Mouse (Mus musculus): ENCODE measurements around the gene Tpk1. TPM values are rescaled to one million over a fixed set of nuclear protein-coding genes. Genes with fewer than 3 reads are reported as not detected.

Gene Tpk1
- polyA plus RNA-seq, 1 experiment from 2014 or later: 6.8 TPM

GRCm38 (mm10) chr6:43420358-43420979, 245.6 kb downstream of the Tpk1 start:
- DNase-seq: no peak

GRCm38 (mm10) chr6:43408949-43409348, 257.1 kb downstream of the Tpk1 start:
- Histone ChIP-seq H3K27me3 (no peaks in the 10 kb centered on the region), H3K4me3 (replicated peaks) (no peak overlapping the region), H3K4me1 (replicated peaks) (no peaks in the 10 kb centered on the region), H3K9me3 (replicated peaks) (no peaks in the 10 kb centered on the region), H3K9ac (no peak overlapping the region), H3K27ac (no peak overlapping the region), H3K4me2 (no peak overlapping the region), H3K36me3 (no peaks in the 10 kb centered on the region)
- WGBS (ENCODE audit: insufficient replicate concordance): 50% methylated on average over 1 of the region's 1 CpGs
- no peak for DNase-seq
- ATAC-seq (ENCODE audit: low read depth): no peak

More at GRCm38 (mm10) chr6:43420358-43420979, 245.6 kb downstream of the Tpk1 start:
- ATAC-seq (ENCODE audit: low read depth): no peak
- Histone ChIP-seq H3K27me3 (no peaks in the 10 kb centered on the region), H3K4me1 (replicated peaks) (no peaks in the 10 kb centered on the region), H3K36me3 (no peaks in the 10 kb centered on the region), H3K27ac (no peak overlapping the region), H3K9ac (no peak overlapping the region), H3K4me3 (replicated peaks) (no peak overlapping the region), H3K9me3 (replicated peaks) (no peaks in the 10 kb centered on the region), H3K4me2 (no peak overlapping the region)
- 71% methylated on average over 7 of the region's 7 CpGs for WGBS (ENCODE audit: insufficient replicate concordance)

- WGBS (ENCODE audit: insufficient replicate concordance): 73% methylated on average over 3 of the region's 3 CpGs
Measured at GRCm38 (mm10) chr6:43403076-43403475, 263.0 kb downstream of the Tpk1 start.

DNA sequence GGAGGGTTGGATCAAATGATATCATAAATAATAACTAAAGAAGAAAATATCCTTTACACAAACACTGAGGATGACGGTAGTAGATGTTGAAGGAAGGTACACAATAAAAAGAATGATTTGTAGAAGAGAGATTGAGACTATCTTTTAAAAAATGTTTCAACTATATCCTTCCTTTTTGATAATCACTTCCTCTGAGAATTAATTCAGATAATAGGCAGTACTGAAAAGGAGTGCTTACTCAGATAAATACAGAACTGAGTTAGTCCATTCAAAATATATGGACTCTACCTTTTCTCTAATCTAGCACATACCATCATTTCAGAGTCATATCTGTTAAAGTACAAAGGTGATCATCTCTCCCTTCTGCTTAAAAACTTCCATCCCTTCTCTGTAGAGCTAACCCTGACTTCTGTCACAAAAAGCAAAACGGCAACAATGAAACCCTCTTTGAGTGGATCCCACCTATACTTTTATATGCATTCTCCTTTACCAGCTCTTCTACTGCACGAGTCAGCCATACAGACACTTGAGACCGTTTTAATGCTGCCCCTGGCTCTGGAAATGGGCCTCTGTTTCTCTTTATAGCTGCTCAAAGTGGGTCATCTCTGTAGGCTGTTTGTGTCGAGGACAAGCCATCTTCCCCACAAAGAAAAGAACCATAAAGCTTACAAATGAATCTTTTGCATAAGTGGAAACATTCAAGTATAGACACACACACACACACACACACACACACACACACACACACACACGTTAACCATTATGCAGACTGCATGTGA, 263.7 kb downstream of the Tpk1 start:
- H3K36me3 ChIP-seq: no peaks in the 10 kb centered on the region
- no peak overlapping the region for H3K27ac ChIP-seq
- ATAC-seq (ENCODE audit: low read depth) (no peak), DNase-seq (no peak)
- no peak overlapping the region for H3K9ac ChIP-seq
- H3K4me3 ChIP-seq (replicated peaks): no peak overlapping the region
- H3K4me1 ChIP-seq (replicated peaks): no peaks in the 10 kb centered on the region
- 61% methylated on average over 6 of the region's 6 CpGs for WGBS (ENCODE audit: insufficient replicate concordance)
- H3K9me3 ChIP-seq (replicated peaks): no peaks in the 10 kb centered on the region
- H3K27me3 ChIP-seq: no peaks in the 10 kb centered on the region
- H3K4me2 ChIP-seq: no peak overlapping the region

More at GRCm38 (mm10) chr6:43403076-43403475, 263.0 kb downstream of the Tpk1 start:
- ATAC-seq (ENCODE audit: low read depth) (no peak), DNase-seq (no peak)
- no peaks in the 10 kb centered on the region for H3K4me1 ChIP-seq (replicated peaks)
- no peaks in the 10 kb centered on the region for H3K9me3 ChIP-seq (replicated peaks)
- no peaks in the 10 kb centered on the region for H3K27me3 ChIP-seq
- H3K27ac ChIP-seq: no peak overlapping the region
- no peak overlapping the region for H3K9ac ChIP-seq
- no peaks in the 10 kb centered on the region for H3K36me3 ChIP-seq
- no peak overlapping the region for H3K4me2 ChIP-seq
- no peak overlapping the region for H3K4me3 ChIP-seq (replicated peaks)

DNA sequence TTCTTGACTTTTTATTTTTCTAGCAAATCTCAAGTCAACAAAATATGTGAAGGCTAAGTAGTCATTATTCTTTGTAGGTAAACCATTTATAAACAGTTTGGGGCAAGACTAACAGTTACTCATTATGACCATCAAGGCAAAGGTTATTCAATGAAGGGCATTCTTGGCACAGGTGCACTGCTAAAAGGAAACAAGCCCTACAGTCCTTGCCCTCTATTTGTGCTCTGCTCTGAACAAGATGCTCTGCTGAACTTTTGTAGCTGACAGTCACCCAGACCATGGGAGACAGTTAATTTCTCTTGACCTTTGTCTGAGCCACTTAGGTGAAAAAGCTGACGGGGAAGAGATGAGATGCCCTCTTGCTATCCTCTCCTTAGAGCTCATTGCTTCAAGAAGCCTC, 269.7 kb downstream of the Tpk1 start:
- Histone ChIP-seq H3K4me2 (no peak overlapping the region), H3K4me3 (replicated peaks) (no peak overlapping the region), H3K27me3 (no peaks in the 10 kb centered on the region), H3K9ac (no peak overlapping the region), H3K36me3 (no peaks in the 10 kb centered on the region), H3K4me1 (replicated peaks) (no peaks in the 10 kb centered on the region), H3K27ac (no peak overlapping the region), H3K9me3 (replicated peaks) (no peaks in the 10 kb centered on the region)
- DNase-seq (no peak), ATAC-seq (ENCODE audit: low read depth) (no peak)
- WGBS (ENCODE audit: insufficient replicate concordance): 59% methylated on average over 1 of the region's 1 CpGs

GRCm38 (mm10) chr6:43395538-43395937, 270.5 kb downstream of the Tpk1 start:
- DNase-seq: no peak

GRCm38 (mm10) chr6:43391358-43391757, 274.7 kb downstream of the Tpk1 start:
- no peak overlapping the region for H3K4me3 ChIP-seq (replicated peaks)
- ATAC-seq (ENCODE audit: low read depth) (no peak), DNase-seq (no peak)
- H3K9me3 ChIP-seq (replicated peaks): no peaks in the 10 kb centered on the region
- H3K27me3 ChIP-seq: no peaks in the 10 kb centered on the region
- 37% methylated on average over 1 of the region's 1 CpGs for WGBS (ENCODE audit: insufficient replicate concordance)
- H3K36me3 ChIP-seq: no peaks in the 10 kb centered on the region
- H3K9ac ChIP-seq: no peak overlapping the region
- no peaks in the 10 kb centered on the region for H3K4me1 ChIP-seq (replicated peaks)
- no peak overlapping the region for H3K4me2 ChIP-seq
- H3K27ac ChIP-seq: no peak overlapping the region

More at GRCm38 (mm10) chr6:43395538-43395937, 270.5 kb downstream of the Tpk1 start:
- H3K4me1 ChIP-seq (replicated peaks): no peaks in the 10 kb centered on the region
- H3K9ac ChIP-seq: no peak overlapping the region
- no peaks in the 10 kb centered on the region for H3K9me3 ChIP-seq (replicated peaks)
- H3K4me3 ChIP-seq (replicated peaks): no peak overlapping the region
- no peak overlapping the region for H3K27ac ChIP-seq
- 81% methylated on average over 2 of the region's 2 CpGs for WGBS (ENCODE audit: insufficient replicate concordance)
- no peaks in the 10 kb centered on the region for H3K36me3 ChIP-seq
- H3K4me2 ChIP-seq: no peak overlapping the region
- H3K27me3 ChIP-seq: no peaks in the 10 kb centered on the region
- no peak for ATAC-seq (ENCODE audit: low read depth)

GRCm38 (mm10) chr6:43387273-43387672, 278.8 kb downstream of the Tpk1 start:
- no peak overlapping the region for H3K27ac ChIP-seq
- no peak for DNase-seq

GRCm38 (mm10) chr6:43384841-43385240, 281.2 kb downstream of the Tpk1 start:
- Histone ChIP-seq H3K4me2 (no peak overlapping the region), H3K9me3 (replicated peaks) (no peaks in the 10 kb centered on the region), H3K27ac (no peak overlapping the region), H3K36me3 (no peaks in the 10 kb centered on the region), H3K4me1 (replicated peaks) (no peaks in the 10 kb centered on the region), H3K4me3 (replicated peaks) (no peak overlapping the region), H3K9ac (no peak overlapping the region), H3K27me3 (no peaks in the 10 kb centered on the region)
- WGBS (ENCODE audit: insufficient replicate concordance): 60% methylated on average over 3 of the region's 3 CpGs
- DNase-seq: no peak
- ATAC-seq (ENCODE audit: low read depth): no peak

More at GRCm38 (mm10) chr6:43387273-43387672, 278.8 kb downstream of the Tpk1 start:
- Histone ChIP-seq H3K4me2 (no peak overlapping the region), H3K36me3 (no peaks in the 10 kb centered on the region), H3K9ac (no peak overlapping the region), H3K4me1 (replicated peaks) (no peaks in the 10 kb centered on the region), H3K27me3 (no peaks in the 10 kb centered on the region), H3K4me3 (replicated peaks) (no peak overlapping the region), H3K9me3 (replicated peaks) (no peaks in the 10 kb centered on the region)
- WGBS (ENCODE audit: insufficient replicate concordance): 28% methylated on average over 1 of the region's 1 CpGs
- no peak; the same call in 1 of the 2 replicates for ATAC-seq (ENCODE audit: low read depth)

GRCm38 (mm10) chr6:43384304-43384703, 281.8 kb downstream of the Tpk1 start:
- ATAC-seq (ENCODE audit: low read depth) (no peak), DNase-seq (no peak)
- H3K27me3 ChIP-seq: no peaks in the 10 kb centered on the region
- H3K36me3 ChIP-seq: no peaks in the 10 kb centered on the region
- no peak overlapping the region for H3K4me2 ChIP-seq
- WGBS (ENCODE audit: insufficient replicate concordance): 52% methylated on average over 3 of the region's 3 CpGs
- H3K9me3 ChIP-seq (replicated peaks): no peaks in the 10 kb centered on the region
- H3K27ac ChIP-seq: no peak overlapping the region
- no peaks in the 10 kb centered on the region for H3K4me1 ChIP-seq (replicated peaks)
- no peak overlapping the region for H3K9ac ChIP-seq
- H3K4me3 ChIP-seq (replicated peaks): no peak overlapping the region

DNA sequence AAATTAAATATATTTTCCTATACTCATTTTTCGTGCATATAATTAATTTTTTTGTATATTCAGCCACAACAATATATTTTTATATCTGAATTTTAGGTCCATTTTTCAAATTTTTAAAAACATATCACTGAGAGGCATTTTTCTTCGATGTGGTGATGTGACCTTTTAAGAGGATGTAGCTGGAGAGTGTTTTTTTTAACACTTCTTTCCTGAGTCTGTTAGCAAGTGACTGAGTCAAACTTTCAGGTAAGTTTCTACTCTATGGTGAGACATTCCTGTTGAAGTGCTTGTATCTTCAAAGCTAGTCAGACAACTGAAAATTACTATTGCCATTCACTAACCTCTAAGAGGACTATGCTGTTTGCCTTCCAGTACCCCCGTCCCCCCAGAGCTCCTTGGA, 283.3 kb downstream of the Tpk1 start:
- Histone ChIP-seq H3K27me3 (no peaks in the 10 kb centered on the region), H3K4me2 (no peak overlapping the region), H3K9me3 (replicated peaks) (no peaks in the 10 kb centered on the region), H3K36me3 (no peaks in the 10 kb centered on the region), H3K9ac (no peak overlapping the region), H3K27ac (no peak overlapping the region), H3K4me1 (replicated peaks) (no peaks in the 10 kb centered on the region), H3K4me3 (replicated peaks) (no peak overlapping the region)
- no peak for DNase-seq
- 61% methylated on average over 3 of the region's 3 CpGs for WGBS (ENCODE audit: insufficient replicate concordance)
- ATAC-seq (ENCODE audit: low read depth): no peak

DNA sequence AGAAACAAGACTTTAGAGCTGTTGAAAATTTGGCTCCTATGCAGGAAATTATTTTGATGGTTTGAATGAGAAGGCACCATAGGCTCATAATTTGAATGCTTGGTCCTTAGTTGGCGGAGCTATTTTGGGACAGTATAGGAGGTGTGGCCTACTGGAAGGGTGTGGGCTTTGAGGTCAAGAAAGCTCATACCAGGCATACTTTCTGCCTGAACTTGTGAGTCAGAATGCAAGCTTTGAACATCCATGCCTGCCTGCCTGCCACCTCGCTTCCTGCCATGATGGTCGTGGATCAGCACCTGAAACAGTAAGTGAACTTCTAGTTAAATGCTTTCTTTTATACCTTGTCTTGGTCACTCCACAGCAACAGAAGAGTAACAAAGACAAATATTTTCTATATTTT, 283.8 kb downstream of the Tpk1 start:
- WGBS (ENCODE audit: insufficient replicate concordance): 63% methylated on average over 3 of the region's 3 CpGs
- Histone ChIP-seq H3K27me3 (no peaks in the 10 kb centered on the region), H3K27ac (no peak overlapping the region), H3K4me1 (replicated peaks) (no peaks in the 10 kb centered on the region), H3K4me2 (no peak overlapping the region), H3K4me3 (replicated peaks) (no peak overlapping the region), H3K36me3 (no peaks in the 10 kb centered on the region), H3K9ac (no peak overlapping the region), H3K9me3 (replicated peaks) (no peaks in the 10 kb centered on the region)
- ATAC-seq (ENCODE audit: low read depth): no peak
- DNase-seq: no peak
